Mouse (Mus musculus): ENCODE measurements around the gene Usp48. TPM values are rescaled to one million over a fixed set of nuclear protein-coding genes. Genes with fewer than 3 reads are reported as not detected.

The Usp48 gene
- polyA plus RNA-seq, 1 experiment from 2014 or later: 29.7 TPM

GRCm38 (mm10) chr4:137646262-137646661, 52.7 kb downstream of the Usp48 start:
- peaks cover 72% of the 10 kb centered on the region for H3K36me3 ChIP-seq
- H3K9me3 ChIP-seq (replicated peaks): no peaks in the 10 kb centered on the region
- no peak for ATAC-seq (replicated peaks; ENCODE audit: insufficient number of reproducible peaks, insufficient read depth, low FRiP score, low read depth)
- no peaks in the 10 kb centered on the region for H3K27me3 ChIP-seq
- no peak overlapping the region for H3K4me3 ChIP-seq
- H3K4me1 ChIP-seq (replicated peaks): no peaks in the 10 kb centered on the region
- H3K9ac ChIP-seq: no peak overlapping the region
- H3K27ac ChIP-seq: no peak overlapping the region
- no peak overlapping the region for H3K4me2 ChIP-seq

- Histone ChIP-seq H3K4me1 (replicated peaks) (no peaks in the 10 kb centered on the region), H3K36me3 (peaks cover 77% of the 10 kb centered on the region), H3K27ac (no peak overlapping the region), H3K27me3 (no peaks in the 10 kb centered on the region), H3K4me2 (no peak overlapping the region), H3K4me3 (no peak overlapping the region), H3K9me3 (replicated peaks) (no peaks in the 10 kb centered on the region), H3K9ac (no peak overlapping the region)
- no peak for ATAC-seq (replicated peaks; ENCODE audit: insufficient number of reproducible peaks, insufficient read depth, low FRiP score, low read depth)
- 82% methylated on average over 6 of the region's 6 CpGs for WGBS
These were observed 54.1 kb downstream of the Usp48 start for GRCm38 (mm10) chr4:137647648-137648047.

GRCm38 (mm10) chr4:137648230-137648629, 54.7 kb downstream of the Usp48 start:
- Histone ChIP-seq H3K36me3 (peaks cover 78% of the 10 kb centered on the region), H3K4me2 (no peak overlapping the region), H3K9ac (no peak overlapping the region), H3K4me3 (no peak overlapping the region), H3K27me3 (no peaks in the 10 kb centered on the region), H3K9me3 (replicated peaks) (no peaks in the 10 kb centered on the region), H3K4me1 (replicated peaks) (no peaks in the 10 kb centered on the region), H3K27ac (no peak overlapping the region)
- WGBS: 88% methylated on average over 9 of the region's 9 CpGs
- no peak for ATAC-seq (replicated peaks; ENCODE audit: insufficient number of reproducible peaks, insufficient read depth, low FRiP score, low read depth)

DNA sequence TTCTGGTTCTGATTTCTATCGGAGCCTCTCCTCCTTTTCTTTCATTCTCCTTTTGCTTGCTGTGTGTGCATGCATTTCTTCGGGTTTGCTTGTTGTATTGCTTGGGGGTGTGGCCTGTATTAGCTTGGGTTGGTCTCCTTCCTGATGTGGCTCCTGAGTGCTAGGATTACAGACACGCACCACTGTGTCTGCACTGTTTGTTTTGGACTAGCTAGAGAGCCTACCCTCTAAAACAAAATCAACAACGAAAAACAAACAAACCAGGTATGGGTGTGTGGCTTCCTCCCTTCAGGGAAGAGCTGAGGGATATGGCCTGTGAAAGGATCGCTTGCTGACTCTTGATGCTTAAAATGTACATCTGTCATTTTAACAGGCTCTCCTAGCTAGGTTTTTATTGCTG, 57.4 kb downstream of the Usp48 start:
- ATAC-seq (replicated peaks; ENCODE audit: insufficient number of reproducible peaks, insufficient read depth, low FRiP score, low read depth): no peak
- Histone ChIP-seq H3K9ac (no peak overlapping the region), H3K36me3 (peaks cover 79% of the 10 kb centered on the region), H3K4me3 (no peak overlapping the region), H3K4me1 (replicated peaks) (no peaks in the 10 kb centered on the region), H3K27ac (no peak overlapping the region), H3K27me3 (no peaks in the 10 kb centered on the region), H3K9me3 (replicated peaks) (no peaks in the 10 kb centered on the region), H3K4me2 (no peak overlapping the region)
- WGBS: 80% methylated on average over 5 of the region's 5 CpGs

DNA sequence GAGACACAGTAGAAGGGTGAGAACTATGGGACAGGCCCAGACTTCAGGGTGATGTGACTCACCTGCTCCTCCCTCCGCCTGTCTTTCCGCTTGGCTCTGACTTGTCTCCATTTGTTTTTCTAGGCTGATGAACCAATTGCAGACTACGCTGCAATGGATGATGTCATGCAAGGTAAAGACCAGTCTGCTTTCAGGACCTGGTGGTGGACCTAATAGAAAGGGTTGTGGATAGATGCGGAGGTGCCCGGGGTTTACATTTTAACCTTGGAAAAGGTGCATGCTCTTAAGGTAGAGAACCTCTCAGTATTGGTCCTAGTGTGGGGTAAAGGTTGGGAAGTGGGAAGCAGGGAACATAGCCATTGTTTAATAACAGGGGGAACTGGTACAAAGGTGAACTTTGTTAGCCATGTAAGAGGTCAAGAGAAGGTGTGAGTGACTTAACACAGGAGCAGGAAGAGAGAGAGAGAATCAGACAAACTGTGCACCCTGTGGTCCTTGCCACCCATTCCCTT, 59.3 kb downstream of the Usp48 start:
- Histone ChIP-seq H3K4me2 (no peak overlapping the region), H3K27ac (no peak overlapping the region), H3K9ac (no peak overlapping the region), H3K4me1 (replicated peaks) (no peaks in the 10 kb centered on the region), H3K27me3 (no peaks in the 10 kb centered on the region), H3K36me3 (peaks cover 79% of the 10 kb centered on the region), H3K4me3 (no peak overlapping the region), H3K9me3 (replicated peaks) (no peaks in the 10 kb centered on the region)
- WGBS: 87% methylated on average over 5 of the region's 5 CpGs
- no peak for ATAC-seq (replicated peaks; ENCODE audit: insufficient number of reproducible peaks, insufficient read depth, low FRiP score, low read depth)

- no peaks in the 10 kb centered on the region for H3K27me3 ChIP-seq
- WGBS: 89% methylated on average over 18 of the region's 18 CpGs
- H3K9me3 ChIP-seq (replicated peaks): no peaks in the 10 kb centered on the region
- no peak overlapping the region for H3K4me3 ChIP-seq
- H3K27ac ChIP-seq: no peak overlapping the region
- peaks cover 54% of the 10 kb centered on the region for H3K36me3 ChIP-seq
- no peak for ATAC-seq (replicated peaks; ENCODE audit: insufficient number of reproducible peaks, insufficient read depth, low FRiP score, low read depth)
- peaks cover 2% of the 10 kb centered on the region; the same call in 1 of the 2 replicates for H3K4me1 ChIP-seq (replicated peaks)
- no peak overlapping the region for H3K9ac ChIP-seq
- no peak overlapping the region for H3K4me2 ChIP-seq
These were observed 61.9 kb downstream of the Usp48 start for GRCm38 (mm10) chr4:137655241-137656031.

- H3K27ac ChIP-seq: no peak overlapping the region
- no peak overlapping the region for H3K9ac ChIP-seq
- WGBS: 90% methylated on average over 8 of the region's 8 CpGs
- H3K4me3 ChIP-seq: no peak overlapping the region
- ATAC-seq (replicated peaks; ENCODE audit: insufficient number of reproducible peaks, insufficient read depth, low FRiP score, low read depth): no peak
- H3K4me1 ChIP-seq (replicated peaks): peaks cover 9% of the 10 kb centered on the region
- no peaks in the 10 kb centered on the region for H3K27me3 ChIP-seq
- H3K9me3 ChIP-seq (replicated peaks): no peaks in the 10 kb centered on the region
- no peak overlapping the region for H3K4me2 ChIP-seq
- peaks cover 40% of the 10 kb centered on the region for H3K36me3 ChIP-seq
These were observed 64.1 kb downstream of the Usp48 start for GRCm38 (mm10) chr4:137657674-137658073.

- no peak overlapping the region for H3K9ac ChIP-seq
- peaks cover 13% of the 10 kb centered on the region for H3K4me1 ChIP-seq (replicated peaks)
- peaks cover 27% of the 10 kb centered on the region for H3K36me3 ChIP-seq
- H3K27ac ChIP-seq: no peak overlapping the region
- H3K27me3 ChIP-seq: peaks cover 15% of the 10 kb centered on the region
- no peaks in the 10 kb centered on the region for H3K9me3 ChIP-seq (replicated peaks)
- no peak overlapping the region for H3K4me2 ChIP-seq
- ATAC-seq (replicated peaks; ENCODE audit: insufficient number of reproducible peaks, insufficient read depth, low FRiP score, low read depth): no peak
- WGBS: 80% methylated on average over 4 of the region's 4 CpGs
- H3K4me3 ChIP-seq: no peak overlapping the region
These were observed 66.0 kb downstream of the Usp48 start for GRCm38 (mm10) chr4:137659541-137659940.

DNA sequence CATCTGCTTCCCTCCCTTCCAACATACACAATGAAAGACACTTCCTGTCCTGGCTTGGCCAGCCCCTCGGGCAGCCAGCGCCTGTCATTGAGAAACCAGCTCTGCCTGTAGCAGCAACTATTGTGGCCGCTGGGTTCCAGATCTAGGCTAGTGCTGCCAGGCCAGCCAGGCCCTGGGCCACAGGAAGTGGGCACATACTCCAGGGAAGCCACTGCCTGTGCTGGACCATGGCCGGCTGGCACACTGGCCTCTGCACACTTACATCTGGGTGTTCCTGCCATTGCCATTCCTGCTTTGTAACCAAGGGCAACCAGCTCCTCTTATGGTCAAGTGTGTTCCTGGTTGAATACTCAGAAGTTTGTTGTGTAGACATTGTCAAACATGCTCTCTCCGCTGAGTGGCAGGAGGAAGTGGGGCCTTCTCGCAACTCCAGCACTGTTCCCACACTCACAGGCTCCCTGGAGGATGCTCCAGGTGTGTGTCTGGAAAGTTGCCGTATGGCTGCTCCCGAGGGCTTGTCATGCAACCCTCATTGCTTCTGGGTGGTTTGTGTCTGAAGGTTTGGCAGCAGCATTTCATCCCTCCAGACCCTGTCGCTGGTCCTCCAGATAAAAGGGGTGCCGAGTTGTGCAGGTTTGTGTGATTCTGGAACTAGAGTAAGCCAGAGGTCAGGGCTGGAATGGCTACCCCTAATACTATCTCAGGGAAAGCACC, 67.0 kb downstream of the Usp48 start:
- Histone ChIP-seq H3K4me3 (no peak overlapping the region), H3K36me3 (peaks cover 17% of the 10 kb centered on the region), H3K9me3 (replicated peaks) (no peaks in the 10 kb centered on the region), H3K4me1 (replicated peaks) (peaks cover 19% of the 10 kb centered on the region), H3K27ac (0 out of 2 replicates have a peak overlapping the region, but pooled peaks have one; percentile 33), H3K4me2 (no peak overlapping the region), H3K27me3 (peaks cover 25% of the 10 kb centered on the region), H3K9ac (no peak overlapping the region)
- WGBS: 60% methylated on average over 10 of the region's 10 CpGs
- no peak for ATAC-seq (replicated peaks; ENCODE audit: insufficient number of reproducible peaks, insufficient read depth, low FRiP score, low read depth)

DNA sequence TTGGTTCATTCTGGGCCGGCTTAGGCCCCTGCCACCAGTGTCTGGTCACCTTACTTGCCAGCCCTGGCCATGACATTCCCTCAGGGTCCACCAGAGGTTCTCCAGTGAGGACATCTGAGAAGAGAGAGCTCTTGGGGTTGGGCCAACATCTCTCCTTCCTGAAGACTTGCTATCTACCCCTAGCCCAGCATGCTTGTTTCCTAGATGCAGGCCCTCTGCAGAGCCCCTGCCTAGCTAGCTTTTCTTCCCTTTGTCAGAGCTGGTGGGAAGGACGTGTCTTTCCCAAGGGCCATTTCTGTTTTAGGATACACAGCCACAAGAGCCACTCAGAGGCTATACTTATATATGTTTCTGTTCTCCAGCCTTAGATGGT, 67.5 kb downstream of the Usp48 start:
- no peak overlapping the region for H3K4me3 ChIP-seq
- ATAC-seq (replicated peaks; ENCODE audit: insufficient number of reproducible peaks, insufficient read depth, low FRiP score, low read depth): no peak
- H3K9ac ChIP-seq: no peak overlapping the region
- H3K9me3 ChIP-seq (replicated peaks): no peaks in the 10 kb centered on the region
- peaks cover 11% of the 10 kb centered on the region for H3K36me3 ChIP-seq
- WGBS: 44% methylated on average over 2 of the region's 2 CpGs
- H3K27me3 ChIP-seq: peaks cover 30% of the 10 kb centered on the region
- H3K4me1 ChIP-seq (replicated peaks): peaks cover 19% of the 10 kb centered on the region
- no peak overlapping the region for H3K27ac ChIP-seq
- no peak overlapping the region for H3K4me2 ChIP-seq

DNA sequence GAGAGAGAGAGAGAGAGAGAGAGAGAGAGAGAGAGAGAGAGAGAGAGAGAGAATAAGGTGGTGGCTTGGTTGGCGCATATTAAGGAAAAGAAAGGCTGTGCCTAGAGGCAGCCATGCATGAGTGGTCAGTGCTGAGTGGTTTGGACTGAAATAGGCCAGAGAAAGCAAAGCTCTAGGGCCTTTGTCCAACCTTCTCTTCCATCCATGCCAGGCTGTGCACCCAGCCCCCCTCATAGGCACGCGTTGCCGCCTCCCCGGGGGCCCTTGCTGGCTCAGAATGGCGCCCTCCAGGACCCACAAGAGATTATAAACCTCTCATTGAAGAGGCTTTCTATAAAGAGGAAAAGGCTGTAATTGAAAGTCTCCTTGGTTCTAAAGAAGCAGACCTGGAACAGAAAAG, 68.0 kb downstream of the Usp48 start:
- no peak overlapping the region for H3K4me2 ChIP-seq
- no peak overlapping the region for H3K9ac ChIP-seq
- no peak overlapping the region for H3K4me3 ChIP-seq
- WGBS: 89% methylated on average over 5 of the region's 6 CpGs
- peaks cover 34% of the 10 kb centered on the region for H3K27me3 ChIP-seq
- ATAC-seq (replicated peaks; ENCODE audit: insufficient number of reproducible peaks, insufficient read depth, low FRiP score, low read depth): no peak
- no peak overlapping the region for H3K27ac ChIP-seq
- H3K4me1 ChIP-seq (replicated peaks): peaks cover 19% of the 10 kb centered on the region
- no peaks in the 10 kb centered on the region for H3K9me3 ChIP-seq (replicated peaks)
- peaks cover 6% of the 10 kb centered on the region for H3K36me3 ChIP-seq

All from heart, embryonic 15.5 days (tissue).